Mouse (Mus musculus): ENCODE measurements around the gene Mlh3. TPM values are rescaled to one million over a fixed set of nuclear protein-coding genes. Genes with fewer than 3 reads are reported as not detected.

Gene Mlh3
- polyA plus RNA-seq (2015; fragmentation: Nextera tagmentation; extraction: Ambion mirVana): 6.8 and 7.1 TPM in 2 replicates

GRCm38 (mm10) chr12:85270319-85270718, at the start of gene Mlh3:
Mlh3 (minus strand) TSS chr12:85270599.
- peak; percentile 87 for DNase-seq (ENCODE audit: low spot score)

GRCm38 (mm10) chr12:85308651-85309050, 38.3 kb upstream of the Mlh3 start:
- DNase-seq (ENCODE audit: low spot score): no peak

GRCm38 (mm10) chr12:85305247-85305892, 35.0 kb upstream of the Mlh3 start:
- DNase-seq (ENCODE audit: low spot score): peak; percentile 88

GRCm38 (mm10) chr12:85304725-85305124, 34.3 kb upstream of the Mlh3 start:
- DNase-seq (ENCODE audit: low spot score): peak; percentile 35

- DNase-seq (ENCODE audit: low spot score): no peak
Measured at GRCm38 (mm10) chr12:85303256-85303655, 32.9 kb upstream of the Mlh3 start.

- no peak for DNase-seq (ENCODE audit: low spot score)
Measured at GRCm38 (mm10) chr12:85298835-85299180, 28.4 kb upstream of the Mlh3 start.

- no peak for DNase-seq (ENCODE audit: low spot score)
Measured at GRCm38 (mm10) chr12:85298127-85298834, 27.9 kb upstream of the Mlh3 start.

- no peak for DNase-seq (ENCODE audit: low spot score)
Measured at GRCm38 (mm10) chr12:85297345-85297997, 27.1 kb upstream of the Mlh3 start.

GRCm38 (mm10) chr12:85296915-85297314, 26.5 kb upstream of the Mlh3 start:
- no peak for DNase-seq (ENCODE audit: low spot score)

- no peak for DNase-seq (ENCODE audit: low spot score)
Measured at GRCm38 (mm10) chr12:85295506-85295905, 25.1 kb upstream of the Mlh3 start.

GRCm38 (mm10) chr12:85292906-85293305, 22.5 kb upstream of the Mlh3 start:
- DNase-seq (ENCODE audit: low spot score): no peak

- no peak for DNase-seq (ENCODE audit: low spot score)
Measured at GRCm38 (mm10) chr12:85292288-85292687, 21.9 kb upstream of the Mlh3 start.

GRCm38 (mm10) chr12:85291541-85291940, 21.1 kb upstream of the Mlh3 start:
- DNase-seq (ENCODE audit: low spot score): no peak

- no peak for DNase-seq (ENCODE audit: low spot score)
Measured at GRCm38 (mm10) chr12:85290633-85291032, 20.2 kb upstream of the Mlh3 start.

GRCm38 (mm10) chr12:85289157-85290000, 19.0 kb upstream of the Mlh3 start:
- DNase-seq (ENCODE audit: low spot score): no peak

- DNase-seq (ENCODE audit: low spot score): peak; percentile 55
Measured at GRCm38 (mm10) chr12:85288486-85289156, 18.2 kb upstream of the Mlh3 start, which contains the start of gene Zc2hc1c. Zc2hc1c (plus strand) TSS chr12:85288591.

GRCm38 (mm10) chr12:85287809-85288485, 17.5 kb upstream of the Mlh3 start, which contains the start of gene Acyp1:
Acyp1 (minus strand) TSS chr12:85288438.
- no peak for DNase-seq (ENCODE audit: low spot score)

- peak; percentile 51 for DNase-seq (ENCODE audit: low spot score)
Measured at GRCm38 (mm10) chr12:85286941-85287340, 16.5 kb upstream of the Mlh3 start.

- DNase-seq (ENCODE audit: low spot score): no peak
Measured at GRCm38 (mm10) chr12:85284996-85285395, 14.6 kb upstream of the Mlh3 start.

GRCm38 (mm10) chr12:85284331-85284730, 13.9 kb upstream of the Mlh3 start:
- DNase-seq (ENCODE audit: low spot score): no peak

Measured in thymus, postnatal 0 days (tissue).